Mouse (Mus musculus) testis, adult 2 months (tissue): ENCODE results near the gene Taf8.

Source experiments
- CTCF ChIP-seq: fragments of 200-500 bp; IDR thresholded peaks from 2 replicates; pipeline ENCODE4 v1.5.1; 2012; ENCODE audit warnings: low read depth, mild to moderate bottlenecking, inconsistent platforms, low read length, moderate library complexity; ENCODE audit not compliant: control insufficient read depth, insufficient read depth, insufficient replicate concordance
- POLR2A ChIP-seq: fragments of 200-500 bp; IDR thresholded peaks from 2 replicates; pipeline ENCODE4 v1.6.1; 2012; ENCODE audit warnings: low read depth, mild to moderate bottlenecking, inconsistent platforms, low read length, moderate library complexity; ENCODE audit not compliant: control insufficient read depth

GRCm38 (mm10) chr17:47475714-47476113 is 26.4 kb downstream of the Taf8 start:
- TF ChIP-seq POLR2A (no peak), CTCF (peak; percentile 89; the same call in 1 of the 2 replicates)
